Mouse (Mus musculus): ENCODE results near the gene Phf14.

DNA sequence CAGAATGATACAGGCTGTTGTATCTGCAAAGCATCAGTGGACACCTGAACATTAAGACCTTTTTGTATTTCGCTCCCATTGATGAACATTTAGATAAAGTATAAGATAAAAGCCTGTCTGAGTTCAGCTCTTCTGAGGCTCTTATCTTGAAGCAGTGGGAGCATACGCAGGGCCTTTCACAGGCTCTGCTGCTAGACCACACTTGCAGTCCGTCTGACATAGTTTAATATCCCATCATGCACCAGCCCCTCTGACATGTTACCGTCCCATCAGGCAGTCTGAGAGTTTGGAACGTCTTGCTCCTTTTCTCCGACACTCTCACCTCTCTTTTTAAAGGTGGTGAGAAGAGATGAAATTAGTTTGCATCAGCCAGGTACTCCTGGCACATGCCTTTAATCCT lies 19.9 kb downstream of the Phf14 start:
- TF ChIP-seq CTCF (IDR thresholded peaks at IDR 0.05; ENCODE audit: borderline replicate concordance, insufficient read depth, low read length) (no peak), POLR2A (IDR thresholded peaks at IDR 0.05; ENCODE audit: low read depth, low read length) (no peak)

All from embryonic fibroblast, embryonic 13.5 days (primary cell).